Mouse (Mus musculus): ENCODE measurements around the gene Nop53. TPM values are rescaled to one million over a fixed set of nuclear protein-coding genes. Genes with fewer than 3 reads are reported as not detected.

Nop53 gene
- polyA plus RNA-seq, 1 experiment from 2014 or later, result 196 TPM

- Histone ChIP-seq H3K27ac (ENCODE audit: low read length) (peak overlapping the region; percentile 95), H3K27me3 (replicated peaks; ENCODE audit: insufficient read depth, low read length) (no peaks in the 10 kb centered on the region), H3K9me3 (ENCODE audit: low read length) (no peaks in the 10 kb centered on the region), H3K4me3 (ENCODE audit: low read depth, low read length) (no peak overlapping the region), H3K9ac (replicated peaks; ENCODE audit: low read depth) (no peak overlapping the region), H3K4me2 (replicated peaks; ENCODE audit: low read depth, low read length) (no peak overlapping the region), H3K4me1 (ENCODE audit: insufficient read depth, low read depth, low read length) (peaks cover 14% of the 10 kb centered on the region), H3K36me3 (ENCODE audit: insufficient read depth, low read length) (peaks cover 50% of the 10 kb centered on the region)
- no peak for TF ChIP-seq EP300 (IDR thresholded peaks at IDR 0.05)
- no peak for TF ChIP-seq CTCF (IDR thresholded peaks at IDR 0.05)
- DNase-seq (ENCODE audit: low spot score), result no peak
- ATAC-seq, result no peak
- WGBS, result 62% methylated on average over 7 of the region's 7 CpGs
Observed at GRCm38 (mm10) chr7:15954436-15954835, 8.6 kb upstream of the Nop53 start.

- Histone ChIP-seq H3K9ac (replicated peaks; ENCODE audit: low read depth) (no peak overlapping the region), H3K4me2 (replicated peaks; ENCODE audit: low read depth, low read length) (no peak overlapping the region), H3K9me3 (ENCODE audit: low read length) (no peaks in the 10 kb centered on the region), H3K4me1 (ENCODE audit: insufficient read depth, low read depth, low read length) (peaks cover 20% of the 10 kb centered on the region), H3K36me3 (ENCODE audit: insufficient read depth, low read length) (peaks cover 52% of the 10 kb centered on the region), H3K27me3 (replicated peaks; ENCODE audit: insufficient read depth, low read length) (no peaks in the 10 kb centered on the region), H3K4me3 (ENCODE audit: low read depth, low read length) (no peak overlapping the region), H3K27ac (ENCODE audit: low read length) (peak overlapping the region; percentile 95; the same call in 1 of the 2 replicates)
- TF ChIP-seq EP300 (IDR thresholded peaks at IDR 0.05), result no peak; the same call in 1 of the 2 replicates
- TF ChIP-seq CTCF (IDR thresholded peaks at IDR 0.05), result peak; percentile 69
- DNase-seq (ENCODE audit: low spot score) (peak; percentile 65), ATAC-seq (no peak)
- WGBS, result 80% methylated on average over 13 of the region's 13 CpGs
Observed at GRCm38 (mm10) chr7:15953307-15954074, 7.6 kb upstream of the Nop53 start.

GRCm38 (mm10) chr7:15952416-15952815 is 6.5 kb upstream of the Nop53 start:
- Histone ChIP-seq H3K9me3 (ENCODE audit: low read length) (no peaks in the 10 kb centered on the region), H3K4me2 (replicated peaks; ENCODE audit: low read depth, low read length) (no peak overlapping the region), H3K27me3 (replicated peaks; ENCODE audit: insufficient read depth, low read length) (no peaks in the 10 kb centered on the region), H3K36me3 (ENCODE audit: insufficient read depth, low read length) (peaks cover 49% of the 10 kb centered on the region), H3K4me3 (ENCODE audit: low read depth, low read length) (no peak overlapping the region), H3K9ac (replicated peaks; ENCODE audit: low read depth) (no peak overlapping the region), H3K4me1 (ENCODE audit: insufficient read depth, low read depth, low read length) (peaks cover 19% of the 10 kb centered on the region; the same call in 1 of the 2 replicates), H3K27ac (ENCODE audit: low read length) (no peak overlapping the region)
- 52% methylated on average over 3 of the region's 3 CpGs for WGBS
- TF ChIP-seq CTCF (IDR thresholded peaks at IDR 0.05), result no peak
- no peak for TF ChIP-seq EP300 (IDR thresholded peaks at IDR 0.05)
- DNase-seq (ENCODE audit: low spot score), result no peak
- no peak for ATAC-seq

- Histone ChIP-seq H3K4me1 (ENCODE audit: insufficient read depth, low read depth, low read length) (peaks cover 23% of the 10 kb centered on the region; the same call in 1 of the 2 replicates), H3K36me3 (ENCODE audit: insufficient read depth, low read length) (peaks cover 38% of the 10 kb centered on the region)
- TF ChIP-seq CTCF (IDR thresholded peaks at IDR 0.05), result no peak
- no peak for TF ChIP-seq EP300 (IDR thresholded peaks at IDR 0.05)
Observed at GRCm38 (mm10) chr7:15950008-15950407, 4.1 kb upstream of the Nop53 start.

GRCm38 (mm10) chr7:15949216-15949790 is 3.4 kb upstream of the Nop53 start:
- H3K9ac ChIP-seq (replicated peaks; ENCODE audit: low read depth), result no peak overlapping the region; the same call in 1 of the 2 replicates
- H3K4me3 ChIP-seq (ENCODE audit: low read depth, low read length), result no peak overlapping the region
- H3K4me2 ChIP-seq (replicated peaks; ENCODE audit: low read depth, low read length), result peak overlapping the region; percentile 49; the same call in 1 of the 2 replicates
- H3K4me1 ChIP-seq (ENCODE audit: insufficient read depth, low read depth, low read length), result peaks cover 21% of the 10 kb centered on the region; the same call in 1 of the 2 replicates
- peak overlapping the region; percentile 74 for H3K27ac ChIP-seq (ENCODE audit: low read length)
- DNase-seq (ENCODE audit: low spot score), result no peak
- 69% methylated on average over 7 of the region's 7 CpGs for WGBS
- H3K9me3 ChIP-seq (ENCODE audit: low read length), result no peaks in the 10 kb centered on the region
- H3K36me3 ChIP-seq (ENCODE audit: insufficient read depth, low read length), result peaks cover 38% of the 10 kb centered on the region
- TF ChIP-seq CTCF (IDR thresholded peaks at IDR 0.05) (no peak), EP300 (IDR thresholded peaks at IDR 0.05) (no peak)
- H3K27me3 ChIP-seq (replicated peaks; ENCODE audit: insufficient read depth, low read length), result no peaks in the 10 kb centered on the region
- ATAC-seq, result no peak

More at GRCm38 (mm10) chr7:15950008-15950407, 4.1 kb upstream of the Nop53 start:
- no peak overlapping the region for H3K27ac ChIP-seq (ENCODE audit: low read length)
- H3K9ac ChIP-seq (replicated peaks; ENCODE audit: low read depth), result no peak overlapping the region
- ATAC-seq (no peak), DNase-seq (ENCODE audit: low spot score) (no peak)
- H3K4me2 ChIP-seq (replicated peaks; ENCODE audit: low read depth, low read length), result no peak overlapping the region
- WGBS, result 82% methylated on average over 15 of the region's 15 CpGs
- no peaks in the 10 kb centered on the region for H3K27me3 ChIP-seq (replicated peaks; ENCODE audit: insufficient read depth, low read length)
- no peak overlapping the region for H3K4me3 ChIP-seq (ENCODE audit: low read depth, low read length)
- no peaks in the 10 kb centered on the region for H3K9me3 ChIP-seq (ENCODE audit: low read length)

- H3K9ac ChIP-seq (replicated peaks; ENCODE audit: low read depth), result no peak overlapping the region
Observed at GRCm38 (mm10) chr7:15948381-15948941, 2.6 kb upstream of the Nop53 start.

More at GRCm38 (mm10) chr7:15948381-15948941, 2.6 kb upstream of the Nop53 start:
- 2% methylated on average over 23 of the region's 23 CpGs for WGBS
- Histone ChIP-seq H3K36me3 (ENCODE audit: insufficient read depth, low read length) (peaks cover 41% of the 10 kb centered on the region), H3K4me3 (ENCODE audit: low read depth, low read length) (peak overlapping the region; percentile 18; the same call in 1 of the 2 replicates), H3K27me3 (replicated peaks; ENCODE audit: insufficient read depth, low read length) (no peaks in the 10 kb centered on the region), H3K27ac (ENCODE audit: low read length) (peak overlapping the region; percentile 74), H3K9me3 (ENCODE audit: low read length) (no peaks in the 10 kb centered on the region), H3K4me2 (replicated peaks; ENCODE audit: low read depth, low read length) (peak overlapping the region; percentile 49), H3K4me1 (ENCODE audit: insufficient read depth, low read depth, low read length) (peaks cover 21% of the 10 kb centered on the region; the same call in 1 of the 2 replicates)
- DNase-seq (ENCODE audit: low spot score) (peak; percentile 94), ATAC-seq (peak; percentile 85)
- TF ChIP-seq EP300 (IDR thresholded peaks at IDR 0.05), result peak; percentile 87
- TF ChIP-seq CTCF (IDR thresholded peaks at IDR 0.05), result peak; percentile 95
